Mouse (Mus musculus) CH12.LX (cell line): Measurements from ENCODE around the gene Syce1.

Experiments used
- CHD2 ChIP-seq: IDR thresholded peaks from 2 replicates; pipeline ENCODE4 v1.6.1; 2011; ENCODE audit warnings: low read length, improper control_type of control experiment
- CTCF ChIP-seq, 2 experiments: IDR thresholded peaks in 1 of 2; conservative IDR thresholded peaks in 1 of 2; 2 replicates each; pipeline ENCODE4 v1.5.1; 2011 to 2012; ENCODE audit warnings: low read depth in 2 of 2, low read length in 2 of 2, improper control_type of control experiment in 1 of 2, inconsistent platforms in 1 of 2, mild to moderate bottlenecking in 1 of 2, moderate library complexity in 1 of 2
- MYC ChIP-seq: IDR thresholded peaks from 2 replicates; pipeline ENCODE4 v1.6.1; 2011; ENCODE audit warnings: low read depth, mild to moderate bottlenecking, improper control_type of control experiment, low read length
- TCF12 ChIP-seq: IDR thresholded peaks from 2 replicates; pipeline ENCODE4 v1.6.1; 2014; ENCODE audit warnings: low read depth, mild to moderate bottlenecking, inconsistent platforms, low read length, improper control_type of control experiment
- UBTF ChIP-seq: IDR thresholded peaks from 2 replicates; pipeline ENCODE4 v1.6.1; 2012; ENCODE audit warnings: low read depth, mild to moderate bottlenecking, inconsistent platforms, low read length, improper control_type of control experiment, moderate library complexity

DNA sequence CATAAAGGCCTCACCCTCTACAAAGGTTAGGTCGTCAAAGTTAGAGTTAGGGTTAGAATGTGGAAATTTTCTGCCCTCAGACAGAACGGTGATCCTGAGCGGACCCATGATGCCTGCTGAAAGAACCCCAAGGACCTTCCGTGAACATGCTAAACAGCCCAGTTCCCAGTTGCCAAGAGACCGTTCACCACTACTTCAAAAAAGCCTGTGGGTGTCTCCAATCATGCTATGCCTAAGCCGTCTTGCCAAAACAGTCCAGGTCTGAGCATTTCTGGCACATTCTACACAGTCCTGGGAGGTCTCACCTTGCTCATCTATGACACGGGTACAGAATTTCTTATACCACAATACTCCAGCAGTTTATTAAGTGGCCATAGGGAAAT lies 392 bp upstream of the Syce1 start:
- TF ChIP-seq MYC (no peak), CTCF (conservative IDR thresholded peaks at IDR 0.05 in 1 of 2, IDR thresholded peaks at IDR 0.05 in 1 of 2; ENCODE audit: low read depth in 2 of 2, low read length in 2 of 2) (no peak), TCF12 (no peak), UBTF (no peak), CHD2 (no peak)
